Mouse (Mus musculus) neural tube, embryonic 11.5 days (tissue): ENCODE results near the gene Rap2a. TPM values are rescaled to one million over a fixed set of nuclear protein-coding genes. Genes with fewer than 3 reads are reported as not detected.

Experiments
- ATAC-seq: fragments of 200-750 bp; cut with Nextera tagmentation; 2 replicates; pipeline ENCODE4 v1.8.0; 2017; ENCODE audit warnings: moderate number of reproducible peaks, mild to moderate bottlenecking, moderate TSS enrichment, moderate library complexity; ENCODE audit not compliant: insufficient read depth, low FRiP score, low TSS enrichment
- DNase-seq: peaks from one replicate; pipeline ENCODE4 v3.0.0-alpha.2; 2015; ENCODE audit warnings: low spot score
- H3K27ac ChIP-seq: fragments of 300-500 bp; sonication (generic); 2 replicates; pipeline ENCODE4 v1.5.1; 2014; ENCODE audit warnings: low read depth, mild to moderate bottlenecking, low read length
- H3K27me3 ChIP-seq: fragments of 300-500 bp; sonication (generic); 2 replicates; pipeline ENCODE4 v1.6.1; 2014; ENCODE audit warnings: mild to moderate bottlenecking, low read length, mixed read lengths; ENCODE audit not compliant: control insufficient read depth, insufficient read depth
- H3K36me3 ChIP-seq: fragments of 300-500 bp; sonication (generic); 2 replicates; pipeline ENCODE4 v1.6.1; 2014; ENCODE audit warnings: mild to moderate bottlenecking, low read length, moderate library complexity, mixed read lengths; ENCODE audit not compliant: control insufficient read depth, insufficient read depth
- H3K4me1 ChIP-seq: fragments of 300-500 bp; sonication (generic); 2 replicates; pipeline ENCODE4 v1.6.1; 2014; ENCODE audit warnings: low read length, mixed read lengths; ENCODE audit not compliant: control insufficient read depth, insufficient read depth
- H3K4me2 ChIP-seq: fragments of 300-500 bp; sonication (generic); 2 replicates; pipeline ENCODE4 v1.6.1; 2014; ENCODE audit warnings: low read depth, mild to moderate bottlenecking, moderate library complexity
- H3K4me3 ChIP-seq: fragments of 300-500 bp; sonication (generic); 2 replicates; pipeline ENCODE4 v1.5.1; 2014; ENCODE audit warnings: low read depth, low read length
- H3K9ac ChIP-seq: fragments of 300-500 bp; sonication (generic); 2 replicates; pipeline ENCODE4 v1.6.1; 2014; ENCODE audit warnings: mild to moderate bottlenecking, low read length
- H3K9me3 ChIP-seq: fragments of 300-500 bp; sonication (generic); 2 replicates; pipeline ENCODE4 v1.6.1; 2016; ENCODE audit warnings: low read length; ENCODE audit not compliant: control insufficient read depth
- WGBS: fragments of 180-500 bp; shearing (Covaris S2); extraction: QIAGEN DNeasy Blood & Tissue Kit; methylation state at CpG from one replicate; pipeline ENCODE4 v1.1.7; 2014; 5-methylcytosine and 5-hydroxymethylcytosine counted together
- polyA plus RNA-seq: library from polyadenylated mRNA; unstranded; fragments of >200 nt; fragmentation: Nextera tagmentation; extraction: Ambion mirVana; gene quantifications from 2 replicates; pipeline ENCODE4 v1.2.1, GENCODE M21; 2014

Gene Rap2a
- polyA plus RNA-seq, 1 experiment from 2014 or later, result 17.9 TPM

GRCm38 (mm10) chr14:120539626-120540025 is 61.4 kb downstream of the Rap2a start:
- 62% methylated on average over 3 of the region's 3 CpGs for WGBS
- Histone ChIP-seq H3K9me3 (no peaks in the 10 kb centered on the region), H3K9ac (no peak overlapping the region), H3K36me3 (no peaks in the 10 kb centered on the region), H3K27ac (no peak overlapping the region), H3K4me1 (peaks cover 3% of the 10 kb centered on the region; the same call in 1 of the 2 replicates), H3K4me3 (no peak overlapping the region), H3K4me2 (no peak overlapping the region), H3K27me3 (no peaks in the 10 kb centered on the region)
- peak; percentile 11 for DNase-seq
- ATAC-seq, result no peak

- no peak for ATAC-seq
- H3K9me3 ChIP-seq, result no peaks in the 10 kb centered on the region
- no peaks in the 10 kb centered on the region for H3K36me3 ChIP-seq
- no peak overlapping the region for H3K27ac ChIP-seq
- 77% methylated on average over 8 of the region's 8 CpGs for WGBS
- no peak overlapping the region for H3K4me3 ChIP-seq
- no peaks in the 10 kb centered on the region for H3K27me3 ChIP-seq
- no peak for DNase-seq
- no peak overlapping the region for H3K4me2 ChIP-seq
- no peaks in the 10 kb centered on the region for H3K4me1 ChIP-seq
- H3K9ac ChIP-seq, result no peak overlapping the region
Observed at GRCm38 (mm10) chr14:120542445-120542844, 64.2 kb downstream of the Rap2a start.

- H3K4me3 ChIP-seq, result no peak overlapping the region
- H3K9ac ChIP-seq, result no peak overlapping the region
- no peak overlapping the region for H3K27ac ChIP-seq
- ATAC-seq, result no peak
- 78% methylated on average over 3 of the region's 3 CpGs for WGBS
- no peaks in the 10 kb centered on the region for H3K27me3 ChIP-seq
- H3K4me2 ChIP-seq, result no peak overlapping the region
- DNase-seq, result no peak
- no peaks in the 10 kb centered on the region for H3K9me3 ChIP-seq
- no peaks in the 10 kb centered on the region for H3K36me3 ChIP-seq
- no peaks in the 10 kb centered on the region for H3K4me1 ChIP-seq
Observed at GRCm38 (mm10) chr14:120542976-120543375, 64.7 kb downstream of the Rap2a start.

- no peak for ATAC-seq
- Histone ChIP-seq H3K36me3 (no peaks in the 10 kb centered on the region), H3K27me3 (no peaks in the 10 kb centered on the region), H3K9ac (no peak overlapping the region), H3K4me3 (no peak overlapping the region), H3K4me1 (no peaks in the 10 kb centered on the region), H3K4me2 (no peak overlapping the region), H3K9me3 (no peaks in the 10 kb centered on the region), H3K27ac (no peak overlapping the region)
- WGBS, result 82% methylated on average over 6 of the region's 6 CpGs
- DNase-seq, result no peak
Observed at GRCm38 (mm10) chr14:120543846-120544245, 65.6 kb downstream of the Rap2a start.

- no peak for DNase-seq
- no peak for ATAC-seq
Observed at GRCm38 (mm10) chr14:120544495-120544894, 66.3 kb downstream of the Rap2a start.

GRCm38 (mm10) chr14:120544946-120545345 is 66.7 kb downstream of the Rap2a start:
- WGBS, result 88% methylated on average over 2 of the region's 2 CpGs
- Histone ChIP-seq H3K9ac (no peak overlapping the region), H3K4me1 (no peaks in the 10 kb centered on the region), H3K27ac (no peak overlapping the region), H3K36me3 (no peaks in the 10 kb centered on the region), H3K9me3 (no peaks in the 10 kb centered on the region), H3K4me2 (no peak overlapping the region), H3K4me3 (no peak overlapping the region), H3K27me3 (no peaks in the 10 kb centered on the region)
- ATAC-seq (no peak), DNase-seq (no peak)

More at GRCm38 (mm10) chr14:120544495-120544894, 66.3 kb downstream of the Rap2a start:
- H3K36me3 ChIP-seq, result no peaks in the 10 kb centered on the region
- 90% methylated on average over 6 of the region's 6 CpGs for WGBS
- no peaks in the 10 kb centered on the region for H3K9me3 ChIP-seq
- H3K27me3 ChIP-seq, result no peaks in the 10 kb centered on the region
- H3K9ac ChIP-seq, result no peak overlapping the region
- no peak overlapping the region for H3K27ac ChIP-seq
- no peak overlapping the region for H3K4me2 ChIP-seq
- H3K4me1 ChIP-seq, result no peaks in the 10 kb centered on the region
- no peak overlapping the region for H3K4me3 ChIP-seq

Other genes with a start within 250 kb of the Rap2a start
- 39.5 and 44.1 TPM in 2 replicates for gene Mbnl2, start 202.8 kb upstream of the Rap2a start, polyA plus RNA-seq